Mouse (Mus musculus): ENCODE results near the gene Crybb3. TPM values are rescaled to one million over a fixed set of nuclear protein-coding genes. Genes with fewer than 3 reads are reported as not detected.

Gene Crybb3
- polyA plus RNA-seq, 1 experiment, result 6.1 TPM

DNA sequence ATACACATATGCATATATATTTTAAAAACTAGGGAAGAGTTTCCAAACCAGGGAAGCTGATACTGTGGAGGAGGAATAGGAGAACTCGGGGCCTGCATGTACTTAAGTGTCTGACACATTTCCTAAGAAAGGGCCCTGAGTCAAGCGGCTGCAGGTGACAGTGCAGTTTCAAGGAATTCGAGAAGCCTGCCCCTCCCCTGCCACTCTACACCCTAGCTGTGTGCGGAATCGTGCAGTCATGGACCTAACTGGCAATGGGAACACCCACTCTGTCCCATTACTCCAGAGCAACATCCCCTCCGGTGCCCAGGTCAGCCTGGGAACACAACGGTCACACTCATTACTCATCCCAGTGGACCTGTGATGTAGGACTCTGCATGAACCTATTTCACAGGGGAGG, 25.2 kb upstream of the Crybb3 start:
- 73% methylated on average over 7 of the region's 7 CpGs for WGBS
- DNase-seq (ENCODE audit: low read depth, low spot score), result no peak

DNA sequence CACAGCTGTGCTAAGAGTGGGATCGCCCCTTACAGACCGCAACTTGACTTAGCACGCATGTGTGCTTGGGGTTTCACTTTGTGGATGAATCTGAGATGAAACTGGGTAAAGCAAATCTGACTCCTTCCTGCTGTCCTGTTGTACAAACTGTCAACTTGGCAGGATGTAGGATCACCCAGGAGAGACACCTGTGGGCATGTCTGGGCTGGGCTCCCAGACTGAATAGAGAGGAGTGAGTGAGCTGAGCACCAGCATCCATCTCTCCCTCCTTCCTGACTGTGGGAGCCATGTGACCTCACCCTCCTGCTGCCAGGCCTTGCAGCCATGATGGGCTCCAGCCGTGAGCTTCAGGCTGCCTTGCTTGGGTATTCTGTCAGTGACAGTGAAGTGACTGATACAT, 24.1 kb upstream of the Crybb3 start:
- 90% methylated on average over 4 of the region's 4 CpGs for WGBS

DNA sequence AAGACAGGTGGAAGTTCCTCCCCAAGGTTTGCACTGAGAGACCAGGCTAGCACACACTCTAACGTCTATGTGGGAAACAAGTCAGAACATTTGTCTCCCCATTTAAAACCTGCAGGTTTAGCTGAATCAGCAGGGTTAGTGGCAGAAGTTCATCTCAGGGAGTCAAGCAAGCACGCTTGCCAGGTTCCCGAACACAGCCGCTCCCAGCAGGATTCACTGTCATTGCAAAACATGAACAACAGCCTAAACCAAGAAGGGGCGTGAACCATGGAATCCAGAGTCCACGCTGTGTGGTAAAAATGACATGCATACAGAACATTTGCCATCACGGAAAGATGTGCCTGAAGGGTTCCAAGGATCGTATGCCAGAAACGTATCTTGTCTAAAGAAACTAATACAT, 23.7 kb upstream of the Crybb3 start:
- DNase-seq (ENCODE audit: low read depth, low spot score), result no peak
- 56% methylated on average over 9 of the region's 9 CpGs for WGBS

More for the DNA sequence above, 24.1 kb upstream of the Crybb3 start:
- DNase-seq (ENCODE audit: low read depth, low spot score), result no peak

DNA sequence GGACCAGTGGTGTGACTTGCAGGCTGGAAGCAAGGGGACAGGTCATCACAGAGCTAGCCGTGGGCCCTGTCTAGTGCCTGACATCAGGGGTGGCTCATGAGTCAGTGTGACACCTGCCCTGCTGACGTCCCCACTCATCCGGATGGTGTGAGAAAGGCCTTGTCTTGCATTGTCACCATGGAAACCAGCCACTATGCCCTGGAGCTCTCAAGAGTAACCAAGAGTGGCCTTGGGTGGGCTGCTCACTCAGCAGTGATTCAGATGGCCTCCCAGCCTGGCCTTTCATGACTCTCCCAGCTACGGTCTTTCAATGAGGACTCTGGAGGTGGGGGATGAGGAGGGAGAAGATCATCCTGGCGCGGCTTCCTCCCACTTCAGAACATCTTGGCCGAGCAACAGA, 21.1 kb upstream of the Crybb3 start:
- no peak for DNase-seq (ENCODE audit: low read depth, low spot score)
- 82% methylated on average over 7 of the region's 7 CpGs for WGBS

DNA sequence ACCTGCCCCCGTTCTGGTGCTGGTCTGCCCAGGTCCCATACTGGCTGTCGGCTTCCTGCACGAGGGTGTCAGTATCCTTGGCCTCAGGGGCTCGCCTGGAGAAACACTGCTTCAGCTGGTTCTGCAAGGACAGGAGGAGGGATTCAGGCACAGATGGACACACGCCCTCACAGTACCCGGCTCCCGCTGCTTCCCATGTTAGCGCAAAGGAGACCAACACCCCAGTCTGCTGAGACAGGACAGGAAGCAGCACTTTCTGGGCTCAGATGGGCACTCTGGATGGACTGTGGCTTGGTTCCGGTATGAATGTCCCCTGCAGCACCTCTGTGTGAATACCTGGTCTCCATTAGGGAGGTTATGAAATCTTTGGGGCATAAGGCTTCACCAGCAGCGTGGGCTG, 20.1 kb upstream of the Crybb3 start:
- WGBS, result 81% methylated on average over 10 of the region's 10 CpGs
- DNase-seq (ENCODE audit: low read depth, low spot score), result no peak

DNA sequence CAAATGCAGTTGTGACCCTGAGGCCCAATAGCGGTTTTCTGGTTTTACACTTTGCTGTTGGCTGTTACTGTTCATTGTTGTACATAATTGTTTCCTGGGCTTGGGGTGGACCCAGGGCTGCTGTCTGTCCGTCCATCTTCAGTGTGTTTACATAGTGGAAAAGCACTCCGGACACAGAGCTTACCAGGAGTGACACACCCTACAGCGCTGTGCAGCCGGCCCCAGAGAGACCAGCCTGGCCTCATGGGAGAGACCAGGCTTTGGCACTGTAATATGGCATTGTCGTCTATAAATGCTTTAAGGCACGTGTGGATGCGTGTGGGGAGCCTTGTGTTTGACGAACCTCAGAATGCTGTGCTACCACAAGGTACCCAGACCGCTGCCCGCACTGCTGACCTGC, 19.0 kb upstream of the Crybb3 start:
- WGBS, result 60% methylated on average over 11 of the region's 11 CpGs

DNA sequence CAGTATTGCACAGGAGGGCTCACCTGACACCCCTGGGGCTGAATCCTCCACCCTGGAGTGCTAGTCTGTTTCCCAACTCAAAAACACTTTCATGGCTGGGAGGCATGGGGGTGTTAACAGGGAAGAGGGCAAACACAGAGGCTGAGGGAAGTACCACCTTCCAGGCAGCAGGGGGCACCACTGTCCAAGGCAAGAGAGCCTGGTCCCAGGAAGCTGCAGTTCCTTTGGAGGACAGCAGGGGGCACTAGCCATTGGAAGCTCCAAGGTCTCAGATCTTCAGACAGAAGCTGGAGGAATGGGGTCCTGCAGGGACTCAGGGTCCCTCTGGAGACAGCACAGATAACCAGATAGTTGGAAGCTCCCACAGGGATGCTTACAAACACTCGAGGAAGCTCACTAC, 18.2 kb upstream of the Crybb3 start:
- DNase-seq (ENCODE audit: low read depth, low spot score), result no peak
- WGBS, result 10% methylated on average over 1 of the region's 1 CpGs

More for the DNA sequence above, 19.0 kb upstream of the Crybb3 start:
- no peak for DNase-seq (ENCODE audit: low read depth, low spot score)

DNA sequence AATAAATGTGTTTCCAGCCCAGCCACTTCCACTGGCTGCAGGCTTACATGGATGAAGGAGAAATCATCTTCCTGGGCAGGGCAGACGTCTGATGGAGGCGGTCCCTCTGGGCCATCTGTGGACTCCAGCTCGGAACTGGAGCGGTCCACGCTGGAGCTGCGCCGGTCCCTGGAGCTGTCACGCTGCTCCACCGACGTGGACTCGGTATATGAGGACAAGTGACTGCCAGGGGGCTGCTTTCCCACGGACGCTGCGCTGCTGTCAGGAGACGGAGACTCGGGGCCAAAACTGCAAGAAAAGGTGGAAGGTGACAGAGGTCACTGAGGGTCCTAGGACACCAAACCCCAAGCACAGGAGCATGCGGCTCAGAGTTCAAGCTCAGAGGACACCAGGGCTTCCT, 16.2 kb upstream of the Crybb3 start:
- 95% methylated on average over 17 of the region's 17 CpGs for WGBS
- DNase-seq (ENCODE audit: low read depth, low spot score), result no peak

DNA sequence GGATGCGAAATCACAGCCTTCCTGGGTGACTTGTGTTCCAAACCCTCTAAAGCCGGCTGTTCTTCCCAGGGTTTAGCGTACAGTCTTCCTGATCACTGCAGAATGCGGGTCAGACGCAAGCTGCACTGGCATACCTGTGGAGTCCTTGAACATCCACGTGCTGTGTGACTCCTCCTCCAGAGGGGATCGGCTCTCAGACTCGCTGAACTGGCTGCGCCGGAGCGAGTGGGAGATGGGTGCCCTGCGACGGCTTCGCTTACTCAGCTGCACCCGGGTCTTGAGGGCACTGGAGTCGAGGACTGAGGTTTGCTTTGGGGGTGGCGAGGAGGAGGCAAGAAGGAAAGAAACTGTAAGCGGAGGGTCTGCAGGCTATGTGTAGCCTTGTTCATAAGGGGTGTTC, 14.1 kb upstream of the Crybb3 start:
- no peak for DNase-seq (ENCODE audit: low read depth, low spot score)
- WGBS, result 90% methylated on average over 18 of the region's 18 CpGs

DNA sequence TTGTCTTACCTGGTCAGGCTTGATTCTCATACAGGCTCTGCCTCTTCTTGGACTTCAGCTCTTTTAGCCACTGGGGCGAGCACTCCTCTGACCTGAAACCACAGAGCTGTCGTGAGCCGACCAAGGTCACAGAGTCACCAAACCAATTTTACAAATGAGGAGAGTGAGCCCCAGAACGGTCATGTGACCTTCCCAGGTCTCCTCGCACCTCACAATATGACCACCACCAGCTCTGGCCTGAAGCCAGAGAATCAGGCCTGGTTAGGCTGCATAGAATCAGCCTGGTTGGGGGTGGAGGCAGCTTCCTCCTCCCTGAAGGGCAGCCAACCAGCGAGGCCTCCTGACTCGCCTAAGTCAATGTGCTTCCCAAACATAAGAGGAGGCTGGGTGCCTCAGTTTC, 11.0 kb upstream of the Crybb3 start:
- DNase-seq (ENCODE audit: low read depth, low spot score), result no peak
- WGBS, result 83% methylated on average over 7 of the region's 7 CpGs

DNA sequence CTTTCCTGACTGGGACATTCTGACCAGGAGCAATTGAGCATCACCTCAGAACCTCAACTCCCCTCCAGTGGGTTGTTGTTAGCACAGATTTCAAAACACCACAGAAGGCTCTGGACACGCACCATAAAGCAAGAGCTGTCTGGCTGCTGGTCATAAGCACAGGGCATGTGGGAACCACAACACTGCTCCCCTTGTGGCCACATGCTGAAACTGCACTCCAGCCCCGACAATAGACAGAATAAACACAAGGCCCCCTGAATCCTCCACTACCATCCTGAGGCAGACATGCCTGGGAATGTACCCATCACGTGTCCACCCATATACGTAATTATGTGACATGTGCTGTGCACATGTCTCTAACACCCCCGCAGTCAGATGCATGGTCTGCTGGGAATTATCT, 9.8 kb upstream of the Crybb3 start:
- WGBS, result 66% methylated on average over 5 of the region's 5 CpGs
- no peak for DNase-seq (ENCODE audit: low read depth, low spot score)

DNA sequence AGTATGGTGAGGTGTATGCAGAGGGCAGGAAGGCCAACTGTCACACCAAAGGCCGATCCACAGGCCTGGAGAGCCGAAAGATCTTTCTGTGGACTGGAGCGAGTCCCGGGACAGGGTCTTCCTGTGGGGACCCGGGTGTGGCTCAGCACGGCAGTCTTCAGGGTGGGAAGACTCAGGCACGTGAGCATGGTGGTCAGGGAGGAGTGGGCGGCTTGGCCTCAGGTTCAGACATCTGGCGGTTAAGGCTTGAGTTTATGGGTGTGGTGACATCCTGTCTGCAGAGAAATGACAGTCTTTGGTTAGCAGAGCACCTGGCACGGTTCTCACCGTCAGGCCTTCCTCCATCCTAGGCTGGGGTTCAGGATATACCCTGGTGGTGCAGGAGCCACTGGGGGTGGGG, 9.4 kb upstream of the Crybb3 start:
- WGBS, result 71% methylated on average over 11 of the region's 11 CpGs
- no peak for DNase-seq (ENCODE audit: low read depth, low spot score)

DNA sequence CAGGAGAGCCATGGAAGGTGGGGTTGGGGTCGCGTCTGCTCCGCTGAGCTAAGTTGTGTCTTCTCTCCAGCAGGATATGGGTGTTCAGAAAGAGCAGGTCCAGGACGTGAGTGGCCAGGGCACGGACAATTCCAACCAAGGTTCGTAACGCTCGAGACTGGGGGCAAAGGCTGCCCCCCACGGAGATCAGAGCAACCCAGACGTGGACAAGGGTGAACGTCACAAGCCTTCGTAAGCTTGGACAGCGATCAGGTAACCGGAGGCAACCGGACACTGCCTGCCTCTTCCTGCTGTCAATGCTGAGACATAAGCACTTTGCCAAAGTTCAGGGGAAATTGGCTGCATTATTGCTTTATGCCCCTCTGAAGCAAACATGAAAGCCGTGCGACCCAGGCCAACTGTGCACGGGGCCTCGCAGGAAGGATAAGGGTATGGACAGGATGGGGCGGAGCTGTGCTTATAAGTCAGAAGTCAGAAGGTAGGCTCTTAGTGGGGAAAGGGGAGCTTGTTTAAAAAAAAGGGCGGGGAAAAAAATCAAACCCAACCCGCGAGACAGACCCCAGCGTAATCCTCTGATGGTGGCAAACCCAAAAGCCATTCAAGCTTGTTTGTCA, 8.8 kb upstream of the Crybb3 start:
- 69% methylated on average over 24 of the region's 24 CpGs for WGBS
- DNase-seq (ENCODE audit: low read depth, low spot score), result no peak

DNA sequence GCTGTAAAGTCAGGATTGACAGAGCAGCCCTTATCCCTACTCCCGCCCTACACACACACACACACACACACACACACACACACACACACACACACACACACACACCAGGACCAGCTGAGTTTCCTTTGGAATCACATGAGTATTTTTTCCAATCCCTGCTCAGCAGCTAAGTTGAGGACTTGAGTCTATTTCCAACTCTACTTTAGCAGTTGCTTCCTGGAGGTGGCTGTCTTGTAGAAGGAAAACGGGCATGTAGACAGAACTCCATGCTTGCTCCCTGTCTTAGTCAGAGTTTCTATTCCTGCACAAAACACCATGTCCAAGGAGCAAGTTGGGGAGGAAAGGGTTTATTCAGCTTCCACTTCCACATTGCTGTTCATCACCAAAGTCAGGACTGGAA, 6.1 kb upstream of the Crybb3 start:
- WGBS, result 76% methylated on average over 2 of the region's 2 CpGs
- DNase-seq (ENCODE audit: low read depth, low spot score), result no peak

DNA sequence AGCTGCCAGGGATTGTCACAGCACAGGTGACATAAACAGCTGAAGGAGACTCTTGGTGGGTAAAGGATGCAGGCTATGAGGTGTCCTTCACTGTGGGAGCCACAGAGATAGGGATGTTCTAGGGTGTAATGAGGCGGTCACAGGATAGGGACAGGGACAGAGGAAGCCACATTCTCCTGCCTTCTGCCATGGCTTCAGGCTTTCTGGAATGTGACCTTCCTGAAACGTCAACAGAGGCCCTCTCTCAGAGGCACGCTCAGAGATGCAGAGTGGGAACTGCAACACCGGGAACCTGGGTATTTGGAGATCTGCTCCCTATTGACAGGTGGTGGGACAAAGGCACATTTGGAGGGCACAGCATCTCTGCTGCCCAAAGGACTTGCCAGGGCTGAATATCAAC, 5.6 kb upstream of the Crybb3 start:
- no peak for DNase-seq (ENCODE audit: low read depth, low spot score)
- WGBS, result 70% methylated on average over 4 of the region's 4 CpGs

DNA sequence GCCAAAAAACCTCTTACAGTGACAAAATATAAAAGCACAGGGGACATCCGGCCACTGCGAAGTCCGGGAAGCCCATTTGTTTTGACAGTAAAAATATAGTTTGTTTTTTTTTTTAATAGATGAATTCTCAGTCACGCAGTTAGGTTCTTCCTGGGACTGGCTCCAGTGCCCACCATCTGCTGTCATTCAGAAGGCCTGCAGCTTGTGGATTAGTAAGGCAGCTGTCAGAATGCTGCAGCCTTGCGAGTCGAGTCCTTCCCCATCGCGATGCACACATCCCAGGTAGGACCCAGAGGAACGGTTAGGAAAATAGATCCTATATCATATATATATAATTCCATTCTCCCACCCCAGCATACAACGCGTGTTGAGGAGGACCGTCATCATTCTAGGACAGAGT, 5.1 kb upstream of the Crybb3 start:
- no peak for DNase-seq (ENCODE audit: low read depth, low spot score)
- WGBS, result 75% methylated on average over 12 of the region's 12 CpGs

DNA sequence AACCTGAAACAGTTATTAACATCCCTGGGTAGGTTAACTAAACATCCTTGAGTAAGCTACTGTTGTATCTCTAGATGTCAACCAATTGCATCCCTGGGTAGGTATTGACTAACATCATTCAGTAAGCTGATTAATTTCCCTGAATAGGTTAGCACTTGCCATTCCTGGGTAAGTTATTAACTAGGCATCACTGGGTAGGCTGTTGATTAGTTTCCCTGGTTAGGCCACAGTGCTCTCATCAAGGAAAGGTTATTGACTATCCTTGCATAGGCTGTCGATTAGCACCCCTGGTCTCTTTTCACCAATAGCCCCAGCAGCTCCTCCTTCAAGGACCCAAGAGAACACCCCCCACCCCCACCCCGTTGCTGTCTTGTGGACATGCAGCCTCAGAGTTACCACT, 4.5 kb upstream of the Crybb3 start:
- DNase-seq (ENCODE audit: low read depth, low spot score), result no peak
- 65% methylated on average over 2 of the region's 2 CpGs for WGBS

DNA sequence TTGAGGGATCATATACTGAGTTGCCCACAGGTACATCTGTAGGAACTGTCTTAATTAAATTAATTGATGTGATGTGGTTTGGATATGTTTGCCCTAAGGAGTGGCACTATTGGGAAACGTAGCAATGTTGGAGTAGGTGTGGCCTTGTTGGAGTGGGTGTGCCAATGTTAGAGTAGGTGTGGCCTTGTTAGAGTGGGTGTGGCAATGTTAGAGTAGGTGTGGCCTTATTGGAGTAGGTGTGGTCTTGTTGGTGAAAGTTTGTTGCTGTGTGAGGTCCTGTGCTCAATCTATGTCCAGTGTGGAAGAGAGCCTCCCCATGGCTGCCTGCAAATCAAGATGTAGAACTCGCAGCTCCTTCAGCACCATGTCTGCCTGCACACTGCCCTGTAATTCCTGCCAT, 2.9 kb upstream of the Crybb3 start:
- DNase-seq (ENCODE audit: low read depth, low spot score), result no peak
- WGBS, result 64% methylated on average over 2 of the region's 2 CpGs

DNA sequence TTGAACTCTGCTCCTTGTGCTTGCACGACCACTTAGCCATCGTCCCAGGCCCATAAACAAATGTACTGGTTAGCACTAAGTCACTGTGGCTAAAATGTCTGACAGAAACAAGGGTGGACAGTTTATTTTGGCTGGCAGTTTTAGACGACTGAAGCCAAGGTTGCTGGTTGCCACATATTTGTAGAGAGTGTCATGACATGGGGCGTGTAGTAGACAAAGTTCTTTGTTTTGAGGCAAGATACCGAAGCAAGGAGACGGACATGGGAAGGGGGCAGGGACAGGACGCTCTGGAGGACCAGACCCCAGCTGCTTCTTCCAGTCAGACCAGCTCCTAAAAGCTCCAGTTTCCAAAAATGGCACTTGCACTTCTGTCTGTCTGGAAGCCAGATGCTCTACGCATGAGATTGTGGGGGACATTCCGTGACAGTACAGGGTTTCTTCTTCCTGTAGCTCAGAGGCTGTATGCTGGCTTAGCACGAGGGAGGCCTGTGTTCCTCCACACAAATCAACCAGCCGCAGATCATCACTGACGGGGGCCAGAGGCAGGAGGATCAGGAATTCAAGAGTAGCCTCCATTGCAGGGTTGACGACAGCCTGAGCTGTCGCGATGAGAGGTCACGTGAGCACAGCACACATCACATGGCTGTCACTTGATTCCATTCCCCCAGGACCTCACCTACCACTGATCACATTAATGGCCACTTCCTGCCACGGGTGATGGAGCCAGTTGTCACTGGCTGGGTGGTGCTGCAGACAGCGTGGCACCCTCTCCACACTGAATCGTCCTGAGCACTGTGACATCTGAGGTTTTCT, 1.2 kb upstream of the Crybb3 start:
- WGBS, result 37% methylated on average over 19 of the region's 19 CpGs
- no peak for DNase-seq (ENCODE audit: low read depth, low spot score)

DNA sequence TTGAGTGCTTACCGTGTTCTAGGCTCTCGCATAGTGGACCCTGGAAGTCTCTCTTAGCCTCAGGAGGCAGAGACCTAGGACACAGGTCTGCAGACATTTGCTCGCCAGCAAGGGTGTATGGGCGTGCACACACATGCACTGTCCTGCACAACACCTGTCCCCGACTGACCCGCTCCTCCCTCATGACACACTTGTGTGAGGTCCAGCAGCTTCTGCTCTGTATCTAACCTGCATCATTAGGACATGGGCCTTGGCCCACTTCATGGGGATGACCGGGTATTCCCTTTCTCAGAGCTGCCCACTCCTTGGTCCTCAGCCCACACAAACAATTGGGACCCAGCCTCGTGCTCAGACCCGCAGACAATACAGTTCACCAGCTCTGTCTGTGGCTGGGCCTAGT, 364 bp downstream of the Crybb3 start:
- whole genome bisulfite sequencing, result 79% methylated on average over 9 of the region's 9 CpGs

DNA sequence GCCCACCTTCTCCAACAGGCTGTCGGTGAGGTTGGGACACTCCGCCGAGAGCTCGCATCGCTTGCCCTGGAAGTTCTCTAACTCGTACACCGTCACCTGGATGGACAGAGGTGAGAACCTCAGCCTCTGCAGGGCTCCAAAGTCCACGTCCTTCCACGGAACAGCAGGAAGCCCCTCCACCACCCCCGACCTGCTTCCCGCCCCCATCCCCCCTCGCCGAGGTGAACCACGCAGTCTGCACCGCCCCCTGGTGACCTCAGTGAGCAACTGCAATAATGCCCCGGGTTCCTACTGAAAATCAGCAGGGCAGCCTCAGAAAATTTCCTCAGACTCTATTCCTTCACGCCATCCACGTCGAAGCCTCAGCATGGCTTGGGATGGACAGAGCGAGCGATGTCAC, 1.6 kb downstream of the Crybb3 start:
- no peak for DNase-seq (ENCODE audit: low read depth, low spot score)
- WGBS, result 34% methylated on average over 21 of the region's 21 CpGs

More for the DNA sequence above, 364 bp downstream of the Crybb3 start:
- DNase-seq (ENCODE audit: low read depth, low spot score), result no peak

DNA sequence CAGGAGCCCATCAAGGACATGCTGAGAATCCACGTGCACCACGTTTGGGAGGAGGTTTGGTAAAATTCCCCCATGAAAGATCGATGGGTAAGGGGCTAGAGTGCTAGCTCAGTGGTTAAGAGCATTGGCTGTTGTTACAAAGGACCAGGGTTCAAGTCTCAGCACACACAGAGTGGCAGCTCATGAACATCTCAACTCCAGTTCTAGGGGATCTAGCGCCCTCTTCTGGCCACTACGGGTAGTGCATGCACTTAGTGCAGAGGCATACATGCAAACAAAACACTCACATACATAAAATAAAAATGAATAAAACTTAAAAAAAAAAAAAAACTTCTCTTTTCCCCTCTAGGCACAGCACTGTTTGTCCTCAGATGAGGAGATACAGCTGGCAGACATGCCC, 2.7 kb downstream of the Crybb3 start:
- DNase-seq (ENCODE audit: low read depth, low spot score), result no peak

More for the DNA sequence above, 2.7 kb downstream of the Crybb3 start:
- 59% methylated on average over 5 of the region's 5 CpGs for WGBS

All from large intestine, adult 2 months (tissue).